Mouse (Mus musculus) embryonic fibroblast, embryonic 13.5 days (primary cell): ENCODE measurements at regions not wholly inside any gene's neighbourhood (a gene's known extent, or its start where the extent isn't known, plus 50 kb on each side); places are given as distances from the start of the nearest gene placed in this dataset.

Experiments used
- H3K27ac ChIP-seq: 2 replicates; pipeline ENCODE4 v1.5.1; 2012; ENCODE audit warnings: low read length, control low read depth, inconsistent platforms; ENCODE audit not compliant: insufficient read depth
- H3K4me1 ChIP-seq: 2 replicates; pipeline ENCODE4 v1.6.1; 2011; ENCODE audit warnings: low read length; ENCODE audit not compliant: control insufficient read depth, insufficient read depth
- H3K4me3 ChIP-seq: 2 replicates; pipeline ENCODE4 v1.5.1; 2011; ENCODE audit warnings: mild to moderate bottlenecking, control low read depth, low read length; ENCODE audit not compliant: insufficient read depth
- CTCF ChIP-seq: IDR thresholded peaks from 2 replicates; pipeline ENCODE4 v1.5.1; 2011; ENCODE audit warnings: mild to moderate bottlenecking, control low read depth, low read length, moderate library complexity, borderline replicate concordance; ENCODE audit not compliant: insufficient read depth
- POLR2A ChIP-seq: IDR thresholded peaks from 2 replicates; pipeline ENCODE4 v1.6.1; 2011; ENCODE audit warnings: low read depth, mild to moderate bottlenecking, control low read depth, low read length, moderate library complexity

DNA sequence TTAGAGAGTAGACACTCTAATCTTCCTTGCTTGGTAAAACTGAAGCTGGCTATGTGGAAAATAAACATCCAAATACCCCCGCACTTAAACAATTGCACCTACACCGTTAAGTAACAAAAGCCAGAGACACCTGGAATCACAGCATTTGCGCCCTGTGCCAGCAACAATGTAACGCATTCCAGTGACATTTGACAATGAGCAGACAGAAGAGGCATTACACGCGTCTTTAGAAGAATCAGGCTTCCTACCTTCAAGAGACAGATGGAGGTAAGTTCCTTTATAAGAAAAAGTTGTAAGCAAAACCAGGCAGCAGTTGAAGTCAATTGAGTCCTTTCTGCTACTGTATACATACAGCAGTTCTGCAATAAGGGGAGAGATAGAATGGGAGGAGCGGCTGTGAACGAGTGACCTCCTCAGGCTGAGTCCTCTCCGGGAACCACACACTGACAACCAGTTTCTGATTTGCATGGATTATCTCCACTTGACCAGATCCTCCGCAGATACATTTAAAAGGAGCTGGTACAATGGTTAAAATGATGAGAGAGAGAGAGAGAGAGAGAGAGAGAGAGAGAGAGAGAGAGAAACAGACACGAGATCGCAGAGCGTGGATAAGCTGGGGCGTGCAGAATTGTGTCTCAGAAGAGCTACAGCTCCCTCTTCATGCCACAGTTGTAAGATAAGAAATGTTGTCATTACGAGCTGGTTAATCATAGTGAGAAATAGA, 454.7 kb upstream of the Adgrl2 start:
- TF ChIP-seq CTCF (no peak), POLR2A (no peak)
- Histone ChIP-seq H3K4me3 (peak overlapping the region; percentile 49), H3K4me1 (no peaks in the 10 kb centered on the region), H3K27ac (no peak overlapping the region)

DNA sequence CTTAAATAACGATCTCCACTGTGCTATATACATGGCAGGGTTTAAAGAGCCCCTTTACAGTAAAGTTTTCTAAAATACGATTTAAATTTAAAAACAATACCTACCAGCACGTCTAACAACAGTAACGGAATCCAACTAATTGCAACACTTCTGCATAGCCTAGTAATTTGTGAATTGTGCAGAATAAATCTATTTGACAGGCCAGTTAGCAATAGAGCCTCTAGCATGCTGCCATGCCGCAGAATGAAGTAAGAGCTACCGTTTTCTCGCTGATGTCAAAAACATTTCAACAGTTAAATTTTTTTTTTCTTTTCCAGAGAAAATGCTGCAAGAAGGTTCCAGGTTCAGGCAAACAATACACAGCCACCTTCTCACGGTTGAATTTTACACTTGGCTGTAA, 454.0 kb upstream of the Adgrl2 start:
- TF ChIP-seq POLR2A = no peak
- TF ChIP-seq CTCF = no peak
- Histone ChIP-seq H3K4me1 (no peaks in the 10 kb centered on the region), H3K4me3 (no peak overlapping the region), H3K27ac (no peak overlapping the region)

DNA sequence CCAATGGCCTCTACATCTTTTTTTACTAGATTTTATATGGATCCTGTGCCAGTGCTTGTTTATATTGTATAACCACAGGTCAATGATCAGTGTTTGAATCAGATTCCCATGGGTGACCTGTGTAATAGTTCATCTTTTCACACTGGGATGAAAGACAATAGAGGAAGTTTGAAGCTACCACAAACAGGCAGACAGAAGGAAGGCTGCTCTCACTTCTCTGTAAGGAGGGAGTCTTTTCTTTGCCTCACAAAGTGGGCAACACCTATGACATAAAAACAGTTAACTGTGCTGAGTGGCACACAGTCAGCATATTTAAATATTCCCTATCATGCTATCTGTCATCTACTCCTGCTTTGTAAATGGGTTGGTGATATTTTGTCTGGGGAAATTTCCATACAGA, 450.9 kb upstream of the Adgrl2 start:
- Histone ChIP-seq H3K4me3 (no peak overlapping the region), H3K4me1 (no peaks in the 10 kb centered on the region), H3K27ac (no peak overlapping the region)
- no peak for TF ChIP-seq CTCF
- no peak for TF ChIP-seq POLR2A

DNA sequence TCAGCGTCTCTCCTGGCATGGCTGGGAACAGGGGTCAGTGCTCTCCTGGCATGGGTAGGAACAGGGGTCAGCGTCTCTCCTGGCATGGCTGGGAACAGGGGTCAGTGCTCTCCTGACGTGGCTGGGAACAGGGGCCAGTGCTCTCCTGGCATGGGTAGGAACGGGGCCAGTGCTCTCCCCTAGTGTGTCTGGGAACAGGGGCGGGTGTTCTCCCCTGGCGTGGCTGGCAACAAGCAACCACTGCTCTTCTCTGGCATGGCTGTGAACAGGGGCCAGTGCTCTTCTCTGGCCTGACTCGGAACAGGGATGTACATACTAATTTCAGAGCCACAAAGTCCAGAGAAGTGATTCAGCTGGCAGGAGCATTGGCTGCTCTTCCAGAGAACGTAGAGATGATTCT, 447.4 kb upstream of the Adgrl2 start:
- TF ChIP-seq POLR2A = no peak
- no peak for TF ChIP-seq CTCF
- Histone ChIP-seq H3K27ac (no peak overlapping the region), H3K4me1 (no peaks in the 10 kb centered on the region)

DNA sequence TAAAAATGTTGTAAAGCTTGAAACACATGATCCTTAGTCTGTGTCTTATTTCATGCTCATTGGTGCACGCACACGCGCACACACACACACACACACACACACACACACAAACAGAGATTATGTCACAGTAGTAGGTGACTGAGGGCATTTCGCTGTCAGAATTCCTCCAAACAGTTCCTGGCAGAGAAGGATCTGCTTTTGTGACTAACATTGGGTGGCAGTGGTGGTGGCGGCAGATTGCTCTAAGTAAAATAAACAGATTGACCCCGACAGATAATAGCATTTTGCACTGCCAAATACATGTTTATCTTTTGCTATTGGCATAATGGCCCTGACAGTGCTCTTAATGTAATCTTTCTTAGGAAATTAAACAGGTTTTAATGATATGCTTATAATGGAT, 446.6 kb upstream of the Adgrl2 start:
- H3K4me1 ChIP-seq = no peaks in the 10 kb centered on the region
- no peak for TF ChIP-seq POLR2A
- TF ChIP-seq CTCF = no peak
- no peak overlapping the region for H3K4me3 ChIP-seq
- H3K27ac ChIP-seq = no peak overlapping the region

More for the DNA sequence above, 447.4 kb upstream of the Adgrl2 start:
- no peak overlapping the region for H3K4me3 ChIP-seq

DNA sequence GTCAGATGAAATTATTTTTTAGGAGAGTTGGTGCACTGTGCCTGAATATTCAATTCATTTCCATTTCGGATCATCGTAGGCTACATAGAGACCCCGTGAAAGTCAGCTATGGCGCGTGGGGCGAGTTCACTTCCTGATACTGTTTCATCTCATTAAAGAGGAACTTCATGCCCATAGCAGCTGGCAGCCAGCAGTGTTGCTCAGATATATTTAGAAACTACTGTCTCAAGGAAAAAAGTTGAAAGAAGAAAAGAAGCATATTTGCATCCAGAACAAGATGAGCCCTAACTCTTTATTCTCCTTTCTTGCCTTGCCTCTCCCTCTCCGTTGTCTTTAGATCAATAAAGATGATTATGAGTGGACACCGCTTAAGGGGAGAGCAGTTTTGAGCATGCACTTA, 446.1 kb upstream of the Adgrl2 start:
- H3K4me3 ChIP-seq = no peak overlapping the region
- no peak overlapping the region for H3K27ac ChIP-seq
- H3K4me1 ChIP-seq = no peaks in the 10 kb centered on the region
- no peak for TF ChIP-seq CTCF
- no peak for TF ChIP-seq POLR2A

DNA sequence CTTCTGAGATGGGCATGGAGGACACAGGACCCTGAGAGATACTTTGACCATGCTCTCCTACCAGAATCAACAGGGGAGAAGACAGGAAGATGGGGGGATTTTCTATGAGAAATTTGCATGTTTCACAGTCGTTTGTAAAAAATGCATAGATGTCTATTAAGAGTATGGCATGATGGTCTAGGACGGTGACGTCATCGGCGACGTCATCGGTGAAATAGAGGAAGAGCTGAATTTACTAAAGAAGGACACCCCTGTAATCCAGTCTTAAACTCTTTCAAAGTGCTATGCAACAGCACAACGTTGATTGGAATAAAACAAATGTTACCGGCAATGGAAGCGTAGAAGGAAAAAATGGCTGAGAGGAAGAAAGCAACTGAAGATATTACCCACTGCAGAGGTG, 441.4 kb upstream of the Adgrl2 start:
- H3K27ac ChIP-seq = no peak overlapping the region
- no peaks in the 10 kb centered on the region for H3K4me1 ChIP-seq
- no peak overlapping the region for H3K4me3 ChIP-seq
- TF ChIP-seq POLR2A (no peak), CTCF (no peak)

DNA sequence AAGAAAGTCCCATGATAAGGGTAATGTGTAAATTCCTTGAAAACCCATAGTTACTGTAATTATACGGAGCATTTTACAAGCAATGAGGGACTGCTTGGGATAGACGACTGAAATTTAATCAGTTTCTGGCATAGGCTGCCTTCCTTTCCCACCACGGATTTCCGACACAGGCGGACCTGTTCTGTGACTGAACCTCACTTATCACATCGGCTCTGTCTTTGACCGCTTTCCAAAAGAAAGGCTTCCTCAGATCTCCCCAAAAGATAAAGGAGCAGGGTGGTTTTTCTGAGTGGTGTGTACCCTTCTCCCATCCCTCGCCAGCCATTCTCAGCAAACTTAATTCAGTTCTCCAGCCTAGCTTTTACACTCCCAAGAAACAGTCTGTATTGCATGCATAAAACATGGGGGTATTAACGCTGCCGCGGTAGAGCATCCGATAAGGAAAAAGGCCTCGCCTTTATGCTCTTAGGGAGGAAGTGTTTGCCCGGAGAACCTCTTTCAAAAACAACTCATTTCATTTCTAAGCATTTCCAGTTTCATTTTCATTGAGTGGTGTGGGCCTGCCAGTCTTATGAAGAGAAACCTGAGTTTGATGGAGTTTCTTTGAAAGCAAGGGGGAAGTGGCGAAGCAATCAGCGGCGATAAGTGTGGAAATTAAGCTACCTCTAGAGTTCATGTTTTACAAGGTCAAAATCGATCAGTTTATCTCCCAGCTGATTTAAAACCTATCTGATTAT, 435.8 kb upstream of the Adgrl2 start:
- Histone ChIP-seq H3K4me1 (no peaks in the 10 kb centered on the region), H3K4me3 (no peak overlapping the region), H3K27ac (no peak overlapping the region)
- TF ChIP-seq POLR2A (no peak), CTCF (no peak)

DNA sequence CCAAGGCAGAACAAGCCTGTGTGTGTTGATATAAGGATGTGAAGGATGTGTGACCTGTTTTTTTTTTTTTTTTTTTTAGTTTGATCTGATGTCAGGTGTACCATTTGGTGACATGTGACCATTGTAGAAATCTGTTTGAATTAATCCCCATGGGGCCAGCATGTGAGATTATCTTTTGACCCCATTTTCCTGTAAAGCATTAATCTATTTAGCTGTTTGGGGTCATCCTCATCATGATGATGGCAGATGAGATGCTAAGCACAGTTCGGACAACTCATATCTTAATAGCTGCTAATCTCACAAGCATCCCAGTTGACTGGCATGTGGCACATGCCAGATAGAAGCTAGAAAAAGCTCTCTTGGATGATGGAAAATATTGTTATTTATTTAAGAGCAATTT, 434.0 kb upstream of the Adgrl2 start:
- no peaks in the 10 kb centered on the region for H3K4me1 ChIP-seq
- TF ChIP-seq POLR2A = no peak
- TF ChIP-seq CTCF = no peak
- H3K27ac ChIP-seq = no peak overlapping the region
- H3K4me3 ChIP-seq = no peak overlapping the region

DNA sequence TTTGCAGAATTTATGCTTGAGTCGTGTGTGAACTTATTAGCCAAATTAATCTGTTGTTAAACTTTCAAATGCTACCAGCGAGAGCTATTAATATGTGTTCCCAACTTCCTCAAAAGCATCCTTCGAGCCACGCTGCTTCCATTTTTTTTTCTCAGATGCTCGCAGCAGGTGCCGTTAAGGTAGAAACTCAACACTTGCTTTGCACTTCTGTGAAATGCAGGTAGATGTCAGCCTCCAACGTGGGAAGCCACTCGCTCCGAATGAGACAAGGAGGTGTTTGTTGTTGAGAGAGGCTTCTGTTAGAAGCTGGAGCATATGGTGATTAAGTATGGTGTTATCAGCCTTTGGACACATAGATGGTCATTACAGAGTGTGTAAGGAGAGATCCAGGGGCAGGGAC, 433.1 kb upstream of the Adgrl2 start:
- TF ChIP-seq CTCF = no peak
- no peak for TF ChIP-seq POLR2A
- no peak overlapping the region for H3K4me3 ChIP-seq
- H3K27ac ChIP-seq = no peak overlapping the region
- no peaks in the 10 kb centered on the region for H3K4me1 ChIP-seq
